Mouse (Mus musculus) forebrain, embryonic 10.5 days (tissue): ENCODE measurements around the gene Pcdh15. TPM values are rescaled to one million over a fixed set of nuclear protein-coding genes. Genes with fewer than 3 reads are reported as not detected.

Experiments
- DNase-seq: peaks from one replicate; pipeline ENCODE4 v3.0.0-alpha.2; 2017; ENCODE audit warnings: low spot score; ENCODE audit errors: extremely low spot score
- H3K27ac ChIP-seq: fragments of 300-500 bp; sonication (generic); 2 replicates; pipeline ENCODE4 v1.5.1; 2016; ENCODE audit warnings: mild to moderate bottlenecking
- H3K27me3 ChIP-seq: fragments of 300-500 bp; sonication (generic); 2 replicates; pipeline ENCODE4 v1.6.1; 2016; ENCODE audit warnings: mild to moderate bottlenecking; ENCODE audit not compliant: poor library complexity, severe bottlenecking
- H3K36me3 ChIP-seq: fragments of 300-500 bp; sonication (generic); replicated peaks from 2 replicates; pipeline ENCODE4 v1.6.1; 2016; ENCODE audit warnings: mild to moderate bottlenecking, moderate library complexity
- H3K4me1 ChIP-seq: fragments of 300-500 bp; sonication (generic); 2 replicates; pipeline ENCODE4 v1.6.1; 2016
- H3K4me3 ChIP-seq: fragments of 300-500 bp; sonication (generic); 2 replicates; pipeline ENCODE4 v1.5.1; 2016; ENCODE audit warnings: mild to moderate bottlenecking, moderate library complexity
- H3K9me3 ChIP-seq: fragments of 300-500 bp; sonication (generic); 2 replicates; pipeline ENCODE4 v1.6.1; 2016; ENCODE audit warnings: mild to moderate bottlenecking, moderate library complexity
- WGBS: fragments of 180-500 bp; shearing (Covaris S2); methylation state at CpG from one replicate; pipeline ENCODE4 v1.1.7; 2016; 5-methylcytosine and 5-hydroxymethylcytosine counted together
- polyA plus RNA-seq: library from polyadenylated mRNA; unstranded; fragments of >200 nt; fragmentation: Nextera tagmentation; extraction: Ambion mirVana; gene quantifications from 2 replicates; pipeline ENCODE4 v1.2.1, GENCODE M21; 2016

Pcdh15 gene
- polyA plus RNA-seq, 1 experiment from 2014 or later = 0.24 TPM

- no peaks in the 10 kb centered on the region for H3K4me1 ChIP-seq
- H3K27me3 ChIP-seq = no peaks in the 10 kb centered on the region
- no peak overlapping the region for H3K4me3 ChIP-seq
- 86% methylated on average over 3 of the region's 3 CpGs for WGBS
- H3K27ac ChIP-seq = no peak overlapping the region
- no peak for DNase-seq
- no peaks in the 10 kb centered on the region for H3K9me3 ChIP-seq
- no peaks in the 10 kb centered on the region for H3K36me3 ChIP-seq
These were observed 326.3 kb downstream of the Pcdh15 start for GRCm38 (mm10) chr10:73425408-73425807.

- Histone ChIP-seq H3K27me3 (no peaks in the 10 kb centered on the region), H3K4me1 (no peaks in the 10 kb centered on the region), H3K9me3 (no peaks in the 10 kb centered on the region), H3K4me3 (no peak overlapping the region), H3K36me3 (no peaks in the 10 kb centered on the region), H3K27ac (no peak overlapping the region)
- no peak for DNase-seq
- WGBS = 94% methylated on average over 3 of the region's 3 CpGs
These were observed 332.2 kb downstream of the Pcdh15 start for GRCm38 (mm10) chr10:73431345-73431744.

- Histone ChIP-seq H3K27ac (no peak overlapping the region), H3K36me3 (no peaks in the 10 kb centered on the region), H3K4me1 (no peaks in the 10 kb centered on the region), H3K9me3 (no peaks in the 10 kb centered on the region), H3K27me3 (no peaks in the 10 kb centered on the region), H3K4me3 (no peak overlapping the region)
- no peak for DNase-seq
- 74% methylated on average over 2 of the region's 2 CpGs for WGBS
These were observed 384.9 kb downstream of the Pcdh15 start for GRCm38 (mm10) chr10:73484082-73484481.

- H3K27ac ChIP-seq = no peak overlapping the region
- no peaks in the 10 kb centered on the region for H3K4me1 ChIP-seq
- H3K4me3 ChIP-seq = no peak overlapping the region
- no peak for DNase-seq
- no peaks in the 10 kb centered on the region for H3K9me3 ChIP-seq
- no peaks in the 10 kb centered on the region for H3K27me3 ChIP-seq
- WGBS = 78% methylated on average over 5 of the region's 5 CpGs
- H3K36me3 ChIP-seq = no peaks in the 10 kb centered on the region
These were observed 392.5 kb downstream of the Pcdh15 start for GRCm38 (mm10) chr10:73491654-73492053.

- WGBS = 95% methylated on average over 3 of the region's 3 CpGs
- H3K27ac ChIP-seq = no peak overlapping the region
These were observed 415.7 kb downstream of the Pcdh15 start for GRCm38 (mm10) chr10:73514846-73515245.

GRCm38 (mm10) chr10:73515742-73516141 is 416.6 kb downstream of the Pcdh15 start:
- no peaks in the 10 kb centered on the region for H3K4me1 ChIP-seq
- H3K9me3 ChIP-seq = no peaks in the 10 kb centered on the region
- WGBS = 84% methylated on average over 2 of the region's 2 CpGs
- no peak overlapping the region for H3K27ac ChIP-seq
- no peak overlapping the region for H3K4me3 ChIP-seq
- H3K36me3 ChIP-seq = no peaks in the 10 kb centered on the region
- no peaks in the 10 kb centered on the region for H3K27me3 ChIP-seq
- no peak for DNase-seq

More at GRCm38 (mm10) chr10:73514846-73515245, 415.7 kb downstream of the Pcdh15 start:
- Histone ChIP-seq H3K36me3 (no peaks in the 10 kb centered on the region), H3K4me1 (no peaks in the 10 kb centered on the region), H3K27me3 (no peaks in the 10 kb centered on the region), H3K4me3 (no peak overlapping the region), H3K9me3 (no peaks in the 10 kb centered on the region)
- no peak for DNase-seq

- H3K27me3 ChIP-seq = no peaks in the 10 kb centered on the region
- no peak overlapping the region for H3K27ac ChIP-seq
- WGBS = 85% methylated on average over 3 of the region's 3 CpGs
- H3K36me3 ChIP-seq = no peaks in the 10 kb centered on the region
- no peaks in the 10 kb centered on the region for H3K9me3 ChIP-seq
- H3K4me1 ChIP-seq = no peaks in the 10 kb centered on the region
- H3K4me3 ChIP-seq = no peak overlapping the region
- DNase-seq = no peak
These were observed 420.3 kb downstream of the Pcdh15 start for GRCm38 (mm10) chr10:73519438-73519837.

GRCm38 (mm10) chr10:73552831-73553230 is 453.7 kb downstream of the Pcdh15 start:
- no peaks in the 10 kb centered on the region for H3K27me3 ChIP-seq

GRCm38 (mm10) chr10:73564216-73564615 is 465.1 kb downstream of the Pcdh15 start:
- DNase-seq = no peak
- Histone ChIP-seq H3K4me3 (no peak overlapping the region), H3K4me1 (no peaks in the 10 kb centered on the region), H3K36me3 (no peaks in the 10 kb centered on the region), H3K27me3 (no peaks in the 10 kb centered on the region), H3K9me3 (no peaks in the 10 kb centered on the region), H3K27ac (no peak overlapping the region)
- WGBS = 74% methylated on average over 7 of the region's 7 CpGs

More at GRCm38 (mm10) chr10:73552831-73553230, 453.7 kb downstream of the Pcdh15 start:
- Histone ChIP-seq H3K27ac (no peak overlapping the region), H3K36me3 (no peaks in the 10 kb centered on the region), H3K4me1 (no peaks in the 10 kb centered on the region), H3K4me3 (no peak overlapping the region), H3K9me3 (no peaks in the 10 kb centered on the region)
- DNase-seq = no peak
- 91% methylated on average over 10 of the region's 10 CpGs for WGBS

GRCm38 (mm10) chr10:73574711-73575297 is 475.7 kb downstream of the Pcdh15 start:
- H3K27ac ChIP-seq = no peak overlapping the region
- H3K4me1 ChIP-seq = no peaks in the 10 kb centered on the region

GRCm38 (mm10) chr10:73667501-73667900 is 568.4 kb downstream of the Pcdh15 start:
- H3K27ac ChIP-seq = no peak overlapping the region
- no peak for DNase-seq
- WGBS = 93% methylated on average over 1 of the region's 1 CpGs
- no peaks in the 10 kb centered on the region for H3K27me3 ChIP-seq
- H3K9me3 ChIP-seq = no peaks in the 10 kb centered on the region
- H3K36me3 ChIP-seq = no peaks in the 10 kb centered on the region
- H3K4me1 ChIP-seq = no peaks in the 10 kb centered on the region
- H3K4me3 ChIP-seq = no peak overlapping the region

More at GRCm38 (mm10) chr10:73574711-73575297, 475.7 kb downstream of the Pcdh15 start:
- no peak for DNase-seq
- Histone ChIP-seq H3K9me3 (no peaks in the 10 kb centered on the region), H3K27me3 (no peaks in the 10 kb centered on the region), H3K4me3 (no peak overlapping the region), H3K36me3 (no peaks in the 10 kb centered on the region)
- 97% methylated on average over 5 of the region's 5 CpGs for WGBS

- no peaks in the 10 kb centered on the region for H3K27me3 ChIP-seq
- no peaks in the 10 kb centered on the region for H3K9me3 ChIP-seq
- peaks cover 4% of the 10 kb centered on the region; the same call in 1 of the 2 replicates for H3K4me1 ChIP-seq
- no peak overlapping the region for H3K27ac ChIP-seq
- WGBS = 64% methylated on average over 5 of the region's 5 CpGs
- no peak for DNase-seq
- no peaks in the 10 kb centered on the region for H3K36me3 ChIP-seq
- H3K4me3 ChIP-seq = no peak overlapping the region
These were observed 601.6 kb downstream of the Pcdh15 start for GRCm38 (mm10) chr10:73700519-73701286.

- H3K27me3 ChIP-seq = no peaks in the 10 kb centered on the region
- no peak overlapping the region for H3K27ac ChIP-seq
- H3K4me3 ChIP-seq = no peak overlapping the region
- 88% methylated on average over 7 of the region's 7 CpGs for WGBS
- H3K4me1 ChIP-seq = no peaks in the 10 kb centered on the region
- DNase-seq = no peak
- no peaks in the 10 kb centered on the region for H3K9me3 ChIP-seq
- H3K36me3 ChIP-seq = no peaks in the 10 kb centered on the region
These were observed 626.6 kb downstream of the Pcdh15 start for GRCm38 (mm10) chr10:73725566-73726240.
